Mouse (Mus musculus): ENCODE data around the gene Rab3a.

DNA sequence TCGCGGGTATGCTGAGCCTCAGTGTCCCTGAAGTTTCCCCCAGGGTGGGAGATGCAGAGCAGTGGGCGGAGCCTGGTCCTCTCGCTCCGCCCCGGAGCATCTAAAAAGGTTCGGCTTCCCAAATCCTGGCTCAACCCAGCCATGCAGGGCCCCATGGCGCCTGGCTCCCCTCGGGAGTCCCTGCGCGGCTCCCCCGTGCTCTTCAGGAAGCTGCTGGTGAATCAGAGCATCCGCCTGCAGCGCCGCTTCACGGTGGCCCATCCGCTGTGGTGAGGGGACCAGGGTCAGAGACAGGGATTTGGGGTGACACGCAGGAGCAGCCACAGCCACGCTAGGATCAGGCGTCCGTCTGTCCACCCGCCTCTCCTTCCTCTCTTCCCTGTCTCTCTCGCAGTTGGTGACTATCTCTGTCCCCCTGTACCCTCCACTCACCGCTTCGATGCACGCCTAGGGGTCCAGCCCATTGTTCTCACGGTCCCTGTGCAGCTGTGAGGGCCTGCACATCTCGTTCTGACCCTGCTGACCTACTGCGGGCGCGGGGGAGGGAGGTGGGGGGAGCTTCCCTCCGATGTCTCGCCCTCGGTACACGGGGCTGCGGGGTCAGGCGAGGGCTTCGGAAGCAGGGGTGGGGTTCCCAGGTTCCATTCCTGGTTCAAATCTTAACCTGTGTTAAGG lies 11.4 kb upstream of the Rab3a start:
- TF ChIP-seq EP300 (IDR thresholded peaks at IDR 0.05; ENCODE audit: low read depth) (no peak), CTCF (IDR thresholded peaks at IDR 0.05; ENCODE audit: low read depth) (no peak)

Data from liver, postnatal 0 days (tissue).